Mouse (Mus musculus) monocyte, adult 5-6 weeks (primary cell): ENCODE measurements around the gene Pla2r1. TPM values are rescaled to one million over a fixed set of nuclear protein-coding genes. Genes with fewer than 3 reads are reported as not detected.
A peak's percentile ranks its signal among the peaks of the same experiment; 100 is the strongest.

Experiments
- ATAC-seq: fragments of 153-309, 156-312 bp; replicated peaks from 2 replicates; pipeline ENCODE4 v1.8.0; 2017; ENCODE audit warnings: mild to moderate bottlenecking; ENCODE audit not compliant: low TSS enrichment, insufficient number of reproducible peaks, severe bottlenecking, poor library complexity, low FRiP score
- total RNA-seq: library from RNA; stranded (forward); fragments of 200-1000, 200-491, 200-594 nt; gene quantifications from 3 replicates; pipeline ENCODE4 v1.2.3, GENCODE M21; 2017

Pla2r1 gene
- total RNA-seq, 1 experiment from 2014 or later = not detected

- no peak for ATAC-seq
These were observed 140.0 kb downstream of the Pla2r1 start for GRCm38 (mm10) chr2:60413006-60413650.

DNA sequence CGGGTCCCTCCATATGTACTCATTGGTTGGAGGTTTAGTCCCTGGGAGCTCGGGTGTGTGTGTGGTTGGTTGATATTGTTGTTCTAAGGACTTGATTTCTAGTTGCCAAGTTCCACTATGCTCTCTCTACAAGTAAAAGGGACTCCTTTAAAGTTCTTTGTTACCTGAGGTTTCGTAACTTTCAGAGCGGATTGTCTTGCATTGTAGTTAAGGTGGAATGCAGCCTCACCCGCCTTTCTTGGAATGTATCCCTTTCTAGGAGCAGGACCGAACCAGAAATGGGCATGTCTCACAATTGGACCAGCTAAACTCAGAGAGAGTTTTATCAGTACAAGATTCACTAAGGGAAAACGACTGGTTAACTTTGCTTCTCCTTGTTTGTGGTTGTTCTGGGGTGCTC lies 141.9 kb downstream of the Pla2r1 start:
- ATAC-seq = no peak

- ATAC-seq = no peak
These were observed 142.9 kb downstream of the Pla2r1 start for GRCm38 (mm10) chr2:60409989-60410763.

GRCm38 (mm10) chr2:60409194-60409593 lies 143.9 kb downstream of the Pla2r1 start:
- no peak for ATAC-seq

- no peak for ATAC-seq
These were observed 145.7 kb downstream of the Pla2r1 start for GRCm38 (mm10) chr2:60407387-60407786.

- ATAC-seq = no peak
These were observed 147.7 kb downstream of the Pla2r1 start for GRCm38 (mm10) chr2:60405431-60405830.

DNA sequence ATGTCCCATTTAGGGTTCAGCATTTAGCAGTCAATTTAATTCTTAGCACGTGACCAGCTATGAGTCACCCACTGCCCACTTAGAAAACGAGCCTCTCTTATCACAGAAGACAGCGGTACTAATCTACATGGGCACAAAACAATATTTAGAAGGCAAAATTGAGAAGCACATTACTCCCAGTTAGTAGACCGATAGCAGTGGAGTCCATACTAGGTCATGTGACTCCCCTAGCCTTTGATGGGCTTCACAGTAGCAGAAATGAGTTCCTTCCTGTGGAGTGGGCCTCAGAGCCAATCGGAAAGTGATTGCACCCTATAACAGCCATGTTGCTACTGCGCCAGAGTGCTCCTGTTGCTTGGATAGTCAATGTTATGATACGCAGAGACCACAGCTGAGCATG lies 148.3 kb downstream of the Pla2r1 start:
- no peak for ATAC-seq

GRCm38 (mm10) chr2:60401694-60402093 lies 151.4 kb downstream of the Pla2r1 start:
- ATAC-seq = no peak

DNA sequence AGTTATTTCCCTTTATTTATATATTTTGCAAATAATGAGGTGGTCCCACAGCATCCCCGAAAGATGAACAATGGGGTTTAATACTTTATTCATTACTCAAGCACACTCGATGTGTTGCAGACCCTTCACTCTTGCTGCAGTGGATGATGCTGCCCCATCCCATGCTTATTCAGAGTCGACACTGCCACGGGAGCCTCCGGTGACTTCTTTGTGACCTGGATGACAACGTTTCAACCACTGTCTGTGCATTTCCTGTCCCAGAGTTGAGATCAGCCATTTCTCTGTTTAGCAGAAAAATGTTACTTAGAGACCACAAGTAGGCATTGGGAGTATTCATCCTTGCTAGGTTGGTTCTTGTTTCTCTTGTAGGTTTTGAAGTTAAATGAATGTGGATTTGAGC lies 159.3 kb downstream of the Pla2r1 start:
- no peak for ATAC-seq

GRCm38 (mm10) chr2:60392286-60392685 lies 160.8 kb downstream of the Pla2r1 start:
- no peak for ATAC-seq

DNA sequence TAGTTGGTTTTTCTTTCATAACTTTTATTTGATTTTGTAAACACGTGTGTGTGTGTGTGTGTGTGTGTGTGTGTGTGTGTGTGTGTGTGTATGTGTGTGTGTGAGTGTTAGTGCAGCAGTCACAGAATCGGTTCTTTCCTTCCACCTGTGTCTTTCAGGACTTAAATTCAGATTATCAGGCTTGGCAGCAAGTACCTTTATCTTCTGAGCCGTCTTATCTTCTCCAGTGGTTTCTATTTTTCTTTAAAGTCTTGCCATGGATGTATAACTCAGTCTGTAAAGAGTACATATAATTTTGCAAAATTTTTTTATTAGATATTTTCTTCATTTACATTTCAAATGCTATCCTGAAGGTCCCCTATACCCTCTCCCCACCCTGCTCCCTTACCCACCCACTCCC lies 165.7 kb downstream of the Pla2r1 start:
- no peak for ATAC-seq

- ATAC-seq = no peak
These were observed 166.3 kb downstream of the Pla2r1 start for GRCm38 (mm10) chr2:60386835-60387234.

DNA sequence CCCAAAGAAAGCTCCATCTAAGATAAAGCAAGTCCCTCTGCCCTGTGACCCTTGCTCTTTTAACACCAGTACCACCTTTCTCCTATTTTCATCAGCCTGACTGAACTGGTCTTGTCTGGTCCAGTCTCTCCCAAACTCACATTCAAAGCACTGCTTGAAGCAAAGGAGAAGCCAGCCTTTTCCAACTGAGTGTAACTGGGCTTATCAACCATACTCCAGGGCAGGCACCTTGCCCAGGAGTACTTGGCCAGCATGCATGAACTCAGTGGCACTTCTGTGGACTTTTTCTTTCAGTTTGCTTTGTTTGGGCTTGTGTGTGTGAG lies 168.4 kb downstream of the Pla2r1 start:
- no peak for ATAC-seq

DNA sequence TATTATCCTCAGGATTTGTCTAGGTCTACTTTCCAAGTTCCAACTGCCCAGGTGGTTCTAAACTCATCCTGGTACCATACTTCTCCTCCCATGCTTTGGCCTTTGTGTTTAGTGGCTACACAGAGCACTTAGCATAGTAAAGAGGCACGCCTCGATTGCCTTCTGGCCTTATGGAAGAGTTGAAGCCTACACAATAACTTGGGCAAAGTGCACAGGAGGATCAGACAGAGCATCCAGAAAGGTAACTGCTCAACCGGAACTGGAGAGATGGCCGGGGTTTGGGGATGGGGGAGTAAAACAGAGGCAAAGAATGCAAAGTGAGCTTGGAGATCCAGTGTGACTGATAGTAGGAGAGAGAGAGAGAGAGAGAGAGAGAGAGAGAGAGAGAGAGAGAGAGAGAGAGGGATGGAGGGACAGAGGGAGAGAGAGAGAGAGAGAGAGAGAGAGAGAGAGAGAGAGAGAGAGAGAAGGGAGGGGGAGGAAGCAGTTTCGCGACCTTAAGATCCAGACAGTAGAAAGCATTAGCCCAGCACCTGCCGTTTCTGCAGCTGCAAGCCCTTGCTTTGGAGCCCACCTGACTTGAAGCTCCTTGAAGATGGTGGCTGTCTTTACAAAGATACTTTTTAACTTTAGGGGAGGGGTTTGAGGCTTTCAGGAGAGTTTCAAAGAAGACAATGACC lies 168.9 kb downstream of the Pla2r1 start:
- no peak for ATAC-seq

GRCm38 (mm10) chr2:60382858-60383669 lies 170.0 kb downstream of the Pla2r1 start, which contains the start of gene Ly75:
Gene Ly75 (minus strand): TSS chr2:60383303.
- peak; percentile 73 for ATAC-seq

DNA sequence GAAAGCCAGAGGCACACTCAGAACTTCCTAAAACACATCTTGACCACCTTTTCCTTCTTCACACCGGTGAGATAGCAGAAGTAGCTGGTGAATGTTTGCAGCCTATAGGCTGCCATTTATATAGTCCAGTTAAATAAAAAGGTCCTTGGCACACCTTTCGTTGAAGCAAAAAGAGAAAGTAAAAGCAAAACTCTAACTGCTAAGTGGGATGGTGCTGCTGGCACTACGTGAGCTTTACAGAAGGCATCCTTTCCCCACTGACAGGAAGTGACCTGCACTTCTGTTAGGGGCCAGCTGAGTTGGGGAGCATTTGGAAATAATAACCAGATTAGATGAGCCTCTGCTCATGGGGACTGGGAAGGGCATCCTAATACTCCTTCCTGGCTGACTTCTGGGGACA lies 170.8 kb downstream of the Pla2r1 start:
- no peak for ATAC-seq

GRCm38 (mm10) chr2:60377260-60377659 lies 175.8 kb downstream of the Pla2r1 start:
- no peak for ATAC-seq

GRCm38 (mm10) chr2:60375608-60376107 lies 177.4 kb downstream of the Pla2r1 start:
- no peak for ATAC-seq

GRCm38 (mm10) chr2:60375126-60375525 lies 178.0 kb downstream of the Pla2r1 start:
- no peak for ATAC-seq
